Mouse (Mus musculus): Measurements from ENCODE around the gene Hephl1.

GRCm38 (mm10) chr9:15120209-15120608 is 8.3 kb upstream of the Hephl1 start:
- TF ChIP-seq EP300 (IDR thresholded peaks at IDR 0.05) (no peak), CTCF (IDR thresholded peaks at IDR 0.05) (no peak)

All from lung, postnatal 0 days (tissue).